Mouse (Mus musculus): ENCODE measurements at regions not wholly inside any gene's neighbourhood (a gene's known extent, or its start where the extent isn't known, plus 50 kb on each side); places are given as distances from the start of the nearest gene placed in this dataset.

DNA sequence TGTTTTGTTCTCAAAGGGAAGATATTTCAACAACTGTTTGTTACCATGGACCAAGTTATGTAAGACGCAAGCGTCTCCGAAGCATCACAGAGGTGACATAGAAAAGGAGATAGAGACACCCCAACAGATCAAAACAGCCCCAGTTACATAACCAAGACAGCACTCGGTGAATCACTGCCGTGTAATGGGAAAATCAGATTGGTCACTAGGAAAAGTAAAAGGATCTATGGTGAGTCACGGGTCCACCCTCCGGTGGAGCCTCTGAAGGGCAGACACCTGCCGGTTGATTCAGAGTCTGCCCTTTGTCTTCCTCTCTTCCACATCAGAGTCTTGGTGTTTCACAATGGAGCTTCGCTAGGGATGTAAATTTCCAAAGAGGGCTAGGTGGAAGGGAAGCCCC, 62.9 kb upstream of the Odc1 start:
- no peak for DNase-seq

DNA sequence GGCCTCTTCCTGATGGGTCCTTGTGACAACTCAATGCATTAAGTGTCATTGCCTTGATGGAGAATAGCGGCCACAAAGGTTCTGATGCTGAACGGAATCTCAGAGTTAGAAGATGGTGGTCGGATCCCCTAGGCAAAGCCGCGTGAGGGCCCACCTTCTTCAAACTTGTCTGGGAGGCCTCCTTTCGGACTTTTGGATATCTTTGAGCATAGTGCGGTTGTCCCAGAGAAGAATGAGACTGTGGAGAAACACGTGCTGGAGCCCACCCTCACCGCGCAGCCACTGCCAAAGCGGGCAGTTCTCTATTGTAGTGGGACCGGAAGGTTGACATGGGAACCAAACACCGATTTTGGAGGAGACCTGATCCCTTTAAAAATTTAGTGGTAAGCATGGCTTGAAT, 62.4 kb upstream of the Odc1 start:
- no peak for DNase-seq

GRCm38 (mm10) chr12:17484448-17484847, 60.1 kb upstream of the Odc1 start:
- DNase-seq = peak; percentile 47

DNA sequence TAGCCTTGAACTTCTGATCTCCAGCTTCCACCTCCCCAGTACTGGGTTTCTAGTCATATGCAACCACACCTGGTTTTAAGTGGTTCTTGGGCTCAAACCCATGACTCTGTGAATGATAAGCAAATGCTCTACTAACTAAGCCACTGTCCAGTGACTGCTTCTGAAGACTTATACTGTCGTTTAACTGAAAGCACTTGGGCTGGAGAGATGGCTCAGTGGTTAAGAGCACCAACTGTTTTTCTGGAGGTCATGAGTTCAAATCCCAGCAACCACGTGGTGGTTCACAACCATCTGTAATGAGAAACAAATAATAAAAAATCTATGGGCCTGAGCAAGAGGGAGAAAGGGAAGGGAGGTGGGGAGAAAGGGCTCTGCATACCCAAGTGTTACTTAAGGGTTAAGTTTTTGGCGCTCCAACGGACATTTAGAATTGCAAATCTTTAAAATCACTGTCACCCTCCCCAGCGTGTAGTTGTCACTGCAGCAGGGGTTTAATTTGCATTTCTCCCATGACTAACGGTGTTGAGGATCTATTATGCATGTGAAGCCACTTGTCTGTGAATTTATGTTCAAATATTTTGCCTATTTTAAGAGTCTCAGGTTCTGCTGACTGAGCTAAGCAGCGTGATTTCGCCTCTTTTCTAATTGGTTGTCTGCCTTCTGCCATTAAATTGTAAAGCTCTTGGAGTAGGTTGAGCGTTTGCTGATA, 58.4 kb upstream of the Odc1 start:
- DNase-seq = no peak

DNA sequence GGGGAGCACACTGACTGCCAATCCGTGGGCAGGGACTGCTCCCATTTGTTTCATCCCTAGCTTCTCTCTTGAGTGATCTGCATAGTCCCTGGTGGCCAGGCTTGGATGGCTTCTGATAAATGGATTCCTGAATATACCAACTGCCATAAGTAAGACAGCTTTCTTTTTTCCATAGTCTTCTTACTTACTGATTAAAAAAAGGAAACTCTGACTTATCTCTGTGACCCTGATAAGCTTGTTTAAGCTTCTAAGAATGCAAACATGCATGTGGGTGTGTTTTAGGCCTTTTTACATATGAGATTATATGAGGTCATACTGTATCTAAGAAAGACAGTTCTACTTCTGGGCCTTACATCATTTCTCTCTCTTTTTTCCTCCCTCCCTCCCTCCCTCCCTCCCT, 57.3 kb upstream of the Odc1 start:
- DNase-seq = no peak

DNA sequence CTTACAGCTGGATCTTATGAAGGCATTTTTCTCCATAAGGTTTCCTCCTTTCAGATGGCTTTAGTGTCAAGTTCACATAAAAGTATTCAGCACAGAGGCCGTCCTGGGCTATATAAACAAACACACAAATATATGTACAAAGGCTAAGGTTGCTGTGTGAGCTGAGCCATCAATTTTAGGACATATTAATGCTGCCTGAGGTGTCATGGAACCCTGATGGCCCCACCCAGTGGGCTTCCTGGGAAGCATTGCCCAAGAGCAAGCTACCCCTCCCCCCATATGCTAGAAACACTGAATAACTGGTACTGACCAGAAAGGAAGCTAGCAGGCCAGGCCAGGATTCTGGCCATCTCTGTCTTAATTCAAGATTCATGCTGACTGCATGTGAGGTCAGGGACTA, 56.4 kb upstream of the Odc1 start:
- no peak for DNase-seq

DNA sequence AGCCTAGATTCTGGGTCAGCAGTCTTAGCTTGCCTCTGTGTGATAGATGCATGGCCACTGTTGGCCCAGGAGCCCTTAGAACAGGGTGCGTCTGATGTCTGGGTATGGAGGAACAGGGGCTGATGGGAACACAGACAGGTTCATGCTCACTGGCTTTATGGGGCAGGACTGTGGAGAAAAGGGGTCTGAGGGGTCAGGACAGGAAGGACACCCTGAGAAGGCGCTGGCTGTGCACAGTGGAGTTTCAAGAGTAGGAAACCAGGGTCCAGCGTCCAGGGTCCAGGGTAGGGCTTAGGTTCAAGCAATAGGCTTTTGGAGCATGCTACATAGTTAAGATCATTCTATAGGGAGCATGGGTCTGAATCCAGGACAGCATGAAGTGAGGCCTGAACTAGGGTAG, 54.6 kb upstream of the Odc1 start:
- DNase-seq = no peak

DNA sequence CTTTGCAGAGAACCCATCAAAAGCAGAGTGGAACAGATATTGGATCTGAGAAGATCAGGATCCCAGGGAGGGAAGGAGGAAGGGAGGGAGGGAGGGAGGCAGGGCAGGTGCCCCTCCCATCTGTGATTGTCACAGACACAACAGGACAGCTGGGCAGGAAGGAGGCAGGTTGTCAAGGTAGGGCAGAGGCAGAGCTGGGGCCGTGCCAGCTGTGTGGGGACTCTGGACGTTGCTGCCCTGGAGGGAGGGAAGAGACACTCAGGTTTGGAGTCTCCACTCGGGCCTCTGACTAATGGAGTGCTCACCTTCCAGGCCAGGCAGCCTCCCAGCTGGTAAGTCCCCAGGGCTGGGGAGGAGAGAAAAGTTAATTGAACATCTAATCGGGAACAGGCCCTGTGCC, 52.0 kb upstream of the Odc1 start:
- DNase-seq = no peak

DNA sequence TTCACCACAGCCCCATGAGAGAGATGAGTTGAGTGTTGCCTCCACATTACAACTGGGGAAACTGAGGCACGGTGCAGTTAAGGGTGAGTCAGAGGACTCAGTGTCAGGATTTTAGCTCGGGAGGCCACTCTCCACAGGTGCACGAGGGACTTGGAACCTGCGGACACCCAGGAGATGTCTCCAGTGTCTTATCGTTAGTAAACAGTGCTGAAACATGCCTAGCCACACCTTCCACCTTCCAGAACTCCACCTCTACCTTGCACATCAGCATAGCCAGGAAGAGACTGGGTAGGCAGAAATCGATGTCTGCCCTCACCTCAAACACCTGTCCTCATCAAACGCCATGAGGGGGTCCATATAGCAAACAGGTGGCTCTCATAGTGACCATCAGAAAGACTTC, 51.5 kb upstream of the Odc1 start:
- no peak for DNase-seq

DNA sequence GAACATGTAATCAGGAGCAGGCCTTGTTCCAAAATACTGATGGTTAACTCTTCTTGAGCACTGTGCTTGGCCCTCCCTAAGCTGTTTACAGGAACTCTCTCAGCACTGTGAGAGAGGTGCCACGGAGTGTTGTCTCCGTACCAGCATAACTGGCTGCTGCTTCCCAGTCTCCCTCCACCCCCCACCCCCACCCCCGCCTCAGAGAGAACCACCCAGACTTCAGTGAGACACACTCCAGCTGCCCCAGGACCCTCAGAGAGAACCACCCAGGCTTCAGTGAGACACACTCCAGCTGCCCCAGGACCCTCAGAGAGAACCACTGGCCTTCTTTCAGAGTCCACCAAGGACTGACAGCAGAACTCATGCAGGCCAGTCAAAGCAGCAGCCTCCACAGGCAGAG, 50.8 kb upstream of the Odc1 start:
- DNase-seq = no peak

Data from kidney, adult 11 months (tissue).